Mouse (Mus musculus) kidney, postnatal 25 days (tissue): ENCODE measurements around the gene Nptn.

Source experiments
- DNase-seq, 2 experiments: peaks; one replicate each; pipeline ENCODE4 v3.0.0; 2021; ENCODE audit warnings: mixed read lengths in 2 of 2

The Nptn gene

DNA sequence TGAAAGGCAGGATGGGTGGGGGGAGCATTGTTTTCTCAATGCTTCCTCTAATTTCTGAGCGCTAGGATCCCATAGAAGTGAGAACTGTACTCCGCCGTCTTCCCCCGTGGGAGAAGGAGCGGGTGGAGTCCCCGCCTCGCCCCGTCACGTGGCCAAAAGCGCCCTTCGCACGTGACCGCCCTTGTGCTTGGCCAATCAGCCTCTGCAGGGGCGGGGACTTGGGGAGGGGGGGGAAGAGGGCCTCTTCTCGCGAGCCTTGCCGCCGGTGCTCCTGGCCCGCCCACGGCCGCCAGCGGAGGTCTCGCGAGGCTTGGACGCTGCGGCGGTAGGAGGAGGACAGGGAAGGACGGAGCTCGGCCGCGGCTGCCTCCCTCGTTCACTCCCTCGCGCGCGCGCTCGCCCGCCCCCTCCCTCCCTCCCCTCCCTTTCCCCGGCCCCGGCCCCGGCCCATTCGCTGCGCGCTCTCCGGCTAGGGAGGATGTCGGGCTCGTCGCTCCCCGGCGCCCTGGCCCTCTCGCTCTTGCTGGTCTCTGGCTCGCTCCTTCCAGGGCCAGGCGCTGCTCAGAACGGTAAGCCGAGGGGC, at the start of gene Nptn:
Gene Nptn, plus strand, starts transcription at position 283 of the 583 bp plus-strand sequence.
- peak; percentile 98 to 99 for DNase-seq

GRCm38 (mm10) chr9:58533322-58533721, 48.7 kb upstream of the Nptn start:
- DNase-seq = no peak

- DNase-seq = peak; percentile 50 to 75
These were observed 47.3 kb upstream of the Nptn start for GRCm38 (mm10) chr9:58534766-58535165.

GRCm38 (mm10) chr9:58535447-58536134, 46.4 kb upstream of the Nptn start:
- no peak for DNase-seq

DNA sequence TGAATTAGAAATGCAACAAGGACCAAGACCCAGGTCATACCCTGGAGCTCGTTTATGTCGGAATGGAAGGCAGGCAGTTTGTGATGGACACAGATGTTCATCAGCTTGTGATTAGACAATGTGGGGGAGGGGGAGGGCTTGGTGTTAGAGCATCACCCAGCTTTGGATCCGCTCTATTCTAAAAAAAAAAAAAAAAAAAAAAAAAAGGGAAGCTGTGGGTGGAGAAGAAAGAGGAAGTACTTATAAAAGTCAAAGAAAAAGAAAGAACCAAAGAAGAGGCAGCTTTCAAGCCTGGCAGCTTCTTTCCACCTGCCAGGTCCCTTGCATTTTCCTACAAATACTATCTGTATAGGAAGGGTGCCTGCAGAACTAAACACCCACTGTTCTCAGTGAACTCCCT, 44.3 kb upstream of the Nptn start:
- DNase-seq = no peak

DNA sequence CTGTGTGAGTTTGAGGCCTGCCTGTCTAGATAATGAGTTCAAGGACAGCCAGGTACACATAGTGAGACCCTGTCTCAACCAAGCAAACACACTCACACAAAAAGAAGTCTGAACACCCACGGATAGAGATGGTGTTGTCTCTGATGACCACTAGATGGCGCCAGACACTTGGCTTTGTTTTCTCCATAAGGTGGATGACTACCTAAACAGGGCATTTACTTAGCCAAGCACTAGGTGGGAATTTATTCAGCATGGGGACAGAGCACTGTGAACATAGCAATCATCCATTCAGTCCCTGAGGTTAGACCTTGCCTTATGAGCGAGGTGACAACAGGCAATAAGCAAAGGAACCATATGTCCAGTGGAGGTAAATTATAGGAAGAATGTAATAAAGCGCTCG, 42.2 kb upstream of the Nptn start:
- peak in 1 of 2 experiments; percentile 63 for DNase-seq

GRCm38 (mm10) chr9:58541895-58542338, 40.1 kb upstream of the Nptn start:
- DNase-seq = peak; percentile 90 to 92

- DNase-seq = no peak
These were observed 37.1 kb upstream of the Nptn start for GRCm38 (mm10) chr9:58544879-58545324.

- DNase-seq = no peak
These were observed 36.6 kb upstream of the Nptn start for GRCm38 (mm10) chr9:58545428-58545827.

DNA sequence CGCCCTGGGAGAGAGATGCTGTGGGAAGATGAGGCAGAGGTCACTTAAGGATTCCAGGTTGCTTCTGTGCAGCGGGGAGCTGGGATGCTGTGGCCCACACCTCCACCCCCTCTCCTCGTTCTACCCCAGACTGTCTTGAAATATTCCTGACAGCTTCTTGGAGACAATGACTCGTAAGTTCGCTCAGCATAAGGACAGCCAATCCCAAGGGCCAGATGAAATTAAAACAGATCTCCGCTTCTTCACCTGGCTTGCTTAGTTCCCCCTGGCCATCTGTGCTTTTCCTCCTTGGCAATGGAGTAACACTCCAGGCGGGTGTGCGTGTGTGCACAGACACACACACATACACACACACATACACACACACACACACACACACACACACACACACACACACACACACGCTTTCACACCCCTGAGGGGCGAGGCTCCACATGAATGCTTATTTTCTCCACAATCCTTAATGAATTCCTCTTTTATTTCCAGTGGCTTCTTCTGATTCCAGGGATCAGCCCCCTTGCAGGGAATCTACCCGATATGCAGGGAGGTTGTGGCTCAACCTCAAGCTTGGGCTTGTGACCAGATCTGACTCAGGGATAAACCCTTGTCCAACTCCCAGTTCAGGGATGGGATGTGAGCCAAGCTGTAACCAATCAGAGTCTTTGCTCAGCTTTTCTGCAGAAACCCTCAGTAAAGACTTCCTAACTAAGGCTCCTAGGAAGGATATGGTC, 35.2 kb upstream of the Nptn start:
- no peak for DNase-seq

DNA sequence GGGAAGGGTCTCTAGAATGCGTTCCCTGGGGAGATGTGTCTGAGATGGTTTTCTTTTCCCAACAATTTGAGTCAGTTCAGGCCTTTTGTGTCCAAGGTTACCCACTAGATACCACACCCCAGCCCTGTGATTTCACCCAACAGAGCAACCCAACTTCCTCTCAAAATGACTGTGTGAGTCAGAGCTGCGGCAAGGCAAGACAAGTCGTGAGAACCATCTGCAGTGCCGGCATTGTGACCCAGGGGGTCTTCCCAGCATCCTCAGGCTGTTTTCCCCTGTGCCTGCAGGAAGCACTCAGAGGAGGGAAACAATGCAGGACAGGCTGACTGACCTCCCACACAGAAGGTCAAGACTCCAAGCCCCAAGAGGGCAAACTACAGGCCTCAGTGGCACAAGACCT, 33.1 kb upstream of the Nptn start:
- DNase-seq = no peak

DNA sequence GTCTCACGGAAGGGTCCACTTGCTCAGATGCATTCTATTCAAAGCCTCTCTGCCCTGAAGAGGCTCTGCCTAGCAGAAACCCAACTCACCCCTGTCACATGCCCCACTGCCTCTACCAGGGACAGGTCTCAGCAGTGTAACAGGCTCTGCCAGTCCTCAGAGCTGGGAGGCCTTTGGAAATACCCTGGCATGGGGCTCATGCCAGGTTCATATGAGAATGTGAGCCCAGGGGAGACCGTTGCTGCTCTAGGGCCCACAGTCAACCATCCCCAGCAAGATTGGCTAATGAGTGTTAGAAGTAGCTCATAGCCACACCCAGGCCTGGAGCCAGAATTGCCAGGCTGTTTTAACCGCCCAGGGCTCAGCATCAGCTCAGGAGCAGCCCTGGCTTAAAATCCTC, 32.3 kb upstream of the Nptn start:
- DNase-seq = peak; percentile 29 to 60

DNA sequence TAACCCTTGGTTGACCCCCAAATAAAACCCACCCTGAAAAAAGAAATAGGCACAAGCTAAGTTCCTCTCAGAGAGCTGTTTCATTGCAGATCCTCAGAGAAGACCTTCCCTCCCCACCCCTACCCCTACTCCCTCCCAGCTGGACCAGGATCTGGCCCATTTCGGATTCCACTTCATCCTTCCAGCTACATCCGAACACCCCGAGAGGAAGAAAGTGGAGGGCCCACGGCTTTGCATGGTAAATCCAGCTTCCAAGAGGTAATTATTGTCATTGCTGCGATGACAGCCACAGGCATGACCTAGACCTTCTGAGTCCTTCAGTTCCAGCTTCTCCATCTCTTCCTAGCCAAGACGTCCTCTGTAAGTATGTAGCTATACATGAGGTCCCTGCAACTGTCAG, 31.1 kb upstream of the Nptn start:
- no peak for DNase-seq

DNA sequence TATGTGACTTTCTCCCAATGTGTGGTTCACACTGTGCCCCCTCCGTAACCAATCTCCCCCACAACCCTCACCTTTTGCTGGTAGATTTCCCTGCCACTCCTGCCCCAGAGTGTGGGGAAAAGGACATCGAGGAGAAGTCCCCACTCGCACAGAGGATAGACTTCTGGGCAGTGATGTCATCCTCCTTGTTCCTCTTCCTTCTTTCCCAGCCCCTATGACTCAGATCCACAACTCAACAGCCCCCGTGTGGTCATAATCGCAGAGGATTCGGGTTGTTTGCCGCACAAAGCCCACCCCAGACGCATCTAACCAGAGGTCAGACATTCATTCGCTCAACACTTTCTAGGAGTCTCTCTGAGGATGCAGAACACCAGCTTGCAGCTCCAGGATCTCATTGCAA, 30.0 kb upstream of the Nptn start:
- DNase-seq = no peak

GRCm38 (mm10) chr9:58554056-58554907, 27.8 kb upstream of the Nptn start:
- no peak for DNase-seq

- peak; percentile 63 to 65 for DNase-seq
These were observed 26.9 kb upstream of the Nptn start, which contains the start of gene Cd276 for GRCm38 (mm10) chr9:58554908-58555684. TSS of gene Cd276 (minus strand) at chr9:58555437.

- no peak for DNase-seq
These were observed 26.2 kb upstream of the Nptn start for GRCm38 (mm10) chr9:58555685-58556414.

GRCm38 (mm10) chr9:58556627-58557026, 25.4 kb upstream of the Nptn start:
- no peak for DNase-seq

DNA sequence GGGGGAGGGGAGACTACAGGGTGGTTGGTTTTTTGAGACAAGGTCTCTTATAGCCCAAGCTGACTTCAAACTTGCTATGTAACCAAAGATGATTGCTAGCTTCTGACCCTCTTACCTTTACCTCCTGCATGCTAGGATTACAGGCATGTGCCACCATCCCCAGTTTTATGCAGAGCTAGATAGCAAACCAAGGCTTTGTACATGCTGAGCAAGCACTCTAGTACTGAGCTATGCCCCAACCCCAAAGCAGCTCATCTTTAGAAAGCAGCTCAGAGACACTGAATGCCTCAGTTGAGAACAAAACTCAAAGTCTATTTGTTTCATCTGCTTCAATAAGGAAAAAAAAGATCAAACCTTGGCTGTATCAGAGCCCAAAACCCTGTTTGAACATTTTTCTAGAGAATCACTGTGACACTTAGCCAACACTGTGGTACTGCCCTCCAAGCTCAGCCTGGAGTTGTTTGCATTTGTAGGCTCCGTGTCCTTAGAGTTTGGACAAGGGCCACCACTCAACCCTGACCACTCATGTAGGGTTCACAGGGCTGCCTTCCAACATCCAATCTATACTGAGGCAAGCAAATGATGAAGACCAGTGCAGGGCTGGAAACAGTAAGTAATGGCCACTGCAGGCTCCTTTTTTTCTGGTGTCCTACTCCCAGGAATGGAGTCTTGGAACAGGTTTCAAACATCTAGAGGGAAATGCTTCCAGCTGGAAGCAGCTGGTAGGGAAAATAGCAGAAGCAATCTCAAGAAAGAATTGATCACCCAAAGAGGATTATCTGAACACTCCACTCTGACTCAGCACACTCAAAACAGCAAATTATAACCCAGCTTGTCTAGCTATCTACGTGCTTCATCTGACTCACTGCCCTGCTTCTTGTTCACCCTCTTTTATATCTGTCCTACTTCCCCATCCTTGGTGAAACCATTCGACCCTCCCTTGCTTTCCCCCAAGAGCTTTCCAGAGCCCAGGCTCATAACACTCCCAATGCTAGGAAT, 24.3 kb upstream of the Nptn start:
- no peak for DNase-seq

GRCm38 (mm10) chr9:58560211-58560610, 21.8 kb upstream of the Nptn start:
- DNase-seq = no peak
